Comparison of ENCODE assay signal across 27 mouse cellular contexts in genomic region chr17:42643416-42643815, GRCm38 (mm10). TPM values are rescaled to one million over a fixed set of nuclear protein-coding genes. Genes with fewer than 3 reads are reported as not detected.
DNase-seq lines count a peak whose midpoint lies in the region; ATAC-seq and TF ChIP-seq lines count a peak whose summit lies in the region.
"Had no signal": no experiment of that assay in that cellular context is flagged by ENCODE, and none has a peak within 500 bp of the region (broad histone marks: within the 10 kb centered on the region; RNA-seq: fewer than 3 reads in every experiment).

No protein-coding gene starts in this region.

- TF ChIP-seq CTCF in liver, adult 2 months (IDR thresholded peaks at IDR 0.05; ENCODE audit: low read depth, low read length): no peak
- TF ChIP-seq CTCF in heart, postnatal 0 days (IDR thresholded peaks at IDR 0.05; ENCODE audit: low read depth): no peak

- no peaks in the 10 kb centered on the region for H3K36me3 ChIP-seq in liver, adult 2 months (ENCODE audit: control insufficient read depth, insufficient read depth, low read length)
- H3K36me3 ChIP-seq in liver, embryonic 11.5 days (ENCODE audit: control insufficient read depth, insufficient read depth, low read length): no peaks in the 10 kb centered on the region
- H3K36me3 ChIP-seq in heart, embryonic 12.5 days: no peaks in the 10 kb centered on the region
- H3K36me3 ChIP-seq in heart, postnatal 0 days (replicated peaks; ENCODE audit: control insufficient read depth, insufficient read depth, low read length): no peaks in the 10 kb centered on the region
- H3K36me3 ChIP-seq in forebrain, embryonic 12.5 days (replicated peaks): no peaks in the 10 kb centered on the region
- H3K36me3 ChIP-seq: embryonic facial prominence, embryonic 15.5 days; forebrain, embryonic 10.5 days; forebrain, embryonic 15.5 days; hindbrain, embryonic 12.5 days had no signal

- no peaks in the 10 kb centered on the region for H3K9me3 ChIP-seq in liver, embryonic 11.5 days (ENCODE audit: control insufficient read depth, low read length)
- H3K9me3 ChIP-seq in heart, embryonic 12.5 days (replicated peaks): peaks cover 4% of the 10 kb centered on the region; the same call in 1 of the 2 replicates
- 0 out of 2 replicates have a peak, but pooled peaks cover 4% of the 10 kb centered on the region for H3K9me3 ChIP-seq in heart, postnatal 0 days (replicated peaks; ENCODE audit: control insufficient read depth, low read length)
- H3K9me3 ChIP-seq in forebrain, embryonic 12.5 days: no peaks in the 10 kb centered on the region
- H3K9me3 ChIP-seq: embryonic facial prominence, embryonic 15.5 days; forebrain, embryonic 10.5 days; forebrain, embryonic 15.5 days; hindbrain, embryonic 12.5 days had no signal

- TF ChIP-seq EP300 in heart, postnatal 0 days (IDR thresholded peaks at IDR 0.05; ENCODE audit: low read depth): no peak

- H3K79me2 ChIP-seq in liver, adult 2 months (ENCODE audit: control insufficient read depth, insufficient read depth, low read length): no peaks in the 10 kb centered on the region

- ATAC-seq in liver, embryonic 11.5 days (replicated peaks; ENCODE audit: low FRiP score): no peak
- ATAC-seq in heart, embryonic 12.5 days (ENCODE audit: insufficient number of reproducible peaks, low FRiP score): 0 out of 2 replicates have a peak, but pooled peaks have one; percentile 33
- peak; percentile 81 for ATAC-seq in heart, postnatal 0 days (ENCODE audit: insufficient read depth, low read depth)
- ATAC-seq in forebrain, embryonic 12.5 days (ENCODE audit: low FRiP score): no peak
- ATAC-seq: forebrain, embryonic 15.5 days; hindbrain, embryonic 16.5 days; inflammation-experienced regulatory T-cells, adult 6 months; intestine, postnatal 0 days had no signal

- no peak for TF ChIP-seq POLR2A in liver, adult 2 months (IDR thresholded peaks at IDR 0.05; ENCODE audit: extremely low read depth, insufficient read depth, low read length)

- 20% methylated on average over 3 of the region's 3 CpGs for WGBS in liver, adult 2 months
- 74% methylated on average over 3 of the region's 3 CpGs for WGBS in liver, embryonic 11.5 days
- WGBS in heart, embryonic 12.5 days: 49% methylated on average over 3 of the region's 3 CpGs
- WGBS in heart, postnatal 0 days: 30% methylated on average over 3 of the region's 3 CpGs
- WGBS in forebrain, embryonic 12.5 days: 87% methylated on average over 3 of the region's 3 CpGs

- H3K9ac ChIP-seq in liver, adult 2 months (ENCODE audit: low read depth, low read length): no peak overlapping the region
- no peak overlapping the region for H3K9ac ChIP-seq in liver, embryonic 11.5 days (ENCODE audit: low read depth, low read length)
- no peak overlapping the region for H3K9ac ChIP-seq in heart, embryonic 12.5 days
- H3K9ac ChIP-seq in heart, postnatal 0 days (replicated peaks; ENCODE audit: low read depth, low read length): no peak overlapping the region
- no peak overlapping the region for H3K9ac ChIP-seq in forebrain, embryonic 12.5 days
- H3K9ac ChIP-seq: embryonic facial prominence, embryonic 15.5 days; forebrain, embryonic 15.5 days; hindbrain, embryonic 12.5 days had no signal

- DNase-seq in liver, adult 2 months (ENCODE audit: extremely low read depth, low read depth, low spot score): peak; percentile 9
- DNase-seq in liver, embryonic 11.5 days (ENCODE audit: low spot score): no peak
- peak; percentile 46 for DNase-seq in heart, postnatal 0 days (ENCODE audit: low spot score)
- DNase-seq in heart, postnatal 4 days: peak; percentile 49
- DNase-seq in cerebellum, adult 18-20 months: no peak
- DNase-seq: adrenal gland, adult 2 months; adrenal gland, postnatal 36 days; cerebellum, adult 8-10 months; cerebellum, postnatal 14 days; embryo, embryonic 11 days; gastrocnemius, postnatal 10 days; kidney, adult 8-10 months had no signal

- no peak overlapping the region for H3K4me2 ChIP-seq in liver, embryonic 11.5 days
- H3K4me2 ChIP-seq in heart, embryonic 12.5 days: no peak overlapping the region
- H3K4me2 ChIP-seq in heart, postnatal 0 days (ENCODE audit: low read depth, low read length): no peak overlapping the region
- no peak overlapping the region for H3K4me2 ChIP-seq in forebrain, embryonic 12.5 days
- H3K4me2 ChIP-seq: embryonic facial prominence, embryonic 15.5 days; forebrain, embryonic 15.5 days; hindbrain, embryonic 12.5 days had no signal

- no peaks in the 10 kb centered on the region for H3K27me3 ChIP-seq in liver, adult 2 months (ENCODE audit: control insufficient read depth, insufficient read depth, low read length)
- no peaks in the 10 kb centered on the region for H3K27me3 ChIP-seq in liver, embryonic 11.5 days (replicated peaks; ENCODE audit: control insufficient read depth, insufficient read depth, low read length)
- no peaks in the 10 kb centered on the region for H3K27me3 ChIP-seq in heart, embryonic 12.5 days (replicated peaks)
- H3K27me3 ChIP-seq in heart, postnatal 0 days (ENCODE audit: control insufficient read depth, insufficient read depth, low read length): no peaks in the 10 kb centered on the region
- H3K27me3 ChIP-seq in forebrain, embryonic 12.5 days: no peaks in the 10 kb centered on the region
- H3K27me3 ChIP-seq: embryonic facial prominence, embryonic 15.5 days; forebrain, embryonic 15.5 days; hindbrain, embryonic 12.5 days had no signal

- no peak overlapping the region for H3K4me3 ChIP-seq in liver, adult 2 months (ENCODE audit: insufficient read depth, low read depth, low read length)
- no peak overlapping the region for H3K4me3 ChIP-seq in liver, embryonic 11.5 days (ENCODE audit: low read depth, low read length)
- no peak overlapping the region for H3K4me3 ChIP-seq in heart, embryonic 12.5 days
- H3K4me3 ChIP-seq in heart, postnatal 0 days (ENCODE audit: low read depth, low read length): no peak overlapping the region
- H3K4me3 ChIP-seq in forebrain, embryonic 12.5 days (replicated peaks): no peak overlapping the region
- H3K4me3 ChIP-seq: embryonic facial prominence, embryonic 15.5 days; erythroblast, embryonic 14.5 days; forebrain, embryonic 10.5 days; forebrain, embryonic 15.5 days; hindbrain, embryonic 12.5 days had no signal

- no peaks in the 10 kb centered on the region for H3K4me1 ChIP-seq in liver, adult 2 months (ENCODE audit: control insufficient read depth, insufficient read depth, low read length)
- H3K4me1 ChIP-seq in liver, embryonic 11.5 days (replicated peaks; ENCODE audit: control insufficient read depth, insufficient read depth, low read length): no peaks in the 10 kb centered on the region
- H3K4me1 ChIP-seq in heart, embryonic 12.5 days (replicated peaks): no peaks in the 10 kb centered on the region
- no peaks in the 10 kb centered on the region for H3K4me1 ChIP-seq in heart, postnatal 0 days (ENCODE audit: control insufficient read depth, insufficient read depth)
- H3K4me1 ChIP-seq in forebrain, embryonic 12.5 days: no peaks in the 10 kb centered on the region
- H3K4me1 ChIP-seq: embryonic facial prominence, embryonic 15.5 days; forebrain, embryonic 10.5 days; forebrain, embryonic 15.5 days; hindbrain, embryonic 12.5 days had no signal

- no peak overlapping the region for H3K27ac ChIP-seq in liver, adult 2 months (replicated peaks; ENCODE audit: insufficient read depth, low read depth, low read length)
- H3K27ac ChIP-seq in liver, embryonic 11.5 days (ENCODE audit: low read depth, low read length): no peak overlapping the region
- H3K27ac ChIP-seq in heart, embryonic 12.5 days (ENCODE audit: poor library complexity, severe bottlenecking): no peak overlapping the region
- H3K27ac ChIP-seq in heart, postnatal 0 days (ENCODE audit: low read depth): no peak overlapping the region
- H3K27ac ChIP-seq in forebrain, embryonic 12.5 days: no peak overlapping the region
- H3K27ac ChIP-seq: embryonic facial prominence, embryonic 15.5 days; forebrain, embryonic 10.5 days; forebrain, embryonic 15.5 days; hindbrain, embryonic 12.5 days had no signal

RNA-seq across cellular contexts. Expression of gene Opn5, which starts 32.2 kb away (rescaled TPM):
- not detected in 2 replicates for total RNA-seq in liver, adult 2 months (2014; rRNA removed)
- polyA plus RNA-seq in liver, adult 2 months (2012; rRNA removed): not detected in 2 replicates
- polyA plus RNA-seq in liver, embryonic 11.5 days (2014; fragmentation: Nextera tagmentation; extraction: Ambion mirVana): not detected in 2 replicates
- polyA plus RNA-seq in heart, embryonic 12.5 days (2016; fragmentation: Nextera tagmentation; extraction: Ambion mirVana): not detected in 2 replicates
- total RNA-seq in heart, postnatal 0 days (2014; rRNA removed; ENCODE audit: low replicate concordance): not detected in 2 replicates
- polyA plus RNA-seq in heart, postnatal 0 days (2015; fragmentation: Nextera tagmentation; extraction: Ambion mirVana): not detected in 2 replicates
- not detected for total RNA-seq in heart, postnatal 4 days (2021)
- not detected in 2 replicates for polyA plus RNA-seq in forebrain, embryonic 12.5 days (2016; fragmentation: Nextera tagmentation; extraction: Ambion mirVana)
- total RNA-seq: adrenal gland, adult 2 months; adrenal gland, postnatal 36 days; common myeloid progenitor, adult 5-6 weeks; ES-E14; gastrocnemius, postnatal 10 days; gastrocnemius, postnatal 4 days had no signal
- polyA plus RNA-seq: adrenal gland, adult 2 months; embryonic facial prominence, embryonic 11.5 days; embryonic facial prominence, embryonic 15.5 days; erythroblast, embryonic 14.5 days; forebrain, embryonic 10.5 days; forebrain, embryonic 15.5 days; heart, embryonic 14.5 days; hindbrain, embryonic 12.5 days; inflammation-experienced regulatory T-cells, adult 6 months; intestine, postnatal 0 days had no signal

RNA-seq across cellular contexts. Expression of gene Adgrf4, which starts 48.7 kb away (rescaled TPM):
- not detected in 2 replicates for total RNA-seq in liver, adult 2 months (2014; rRNA removed)
- polyA plus RNA-seq in liver, adult 2 months (2012; rRNA removed): 0.04 TPM in 1 of 2 replicates, not detected in the other
- polyA plus RNA-seq in liver, embryonic 11.5 days (2014; fragmentation: Nextera tagmentation; extraction: Ambion mirVana): 0.05 TPM in 1 of 2 replicates, not detected in the other
- polyA plus RNA-seq in heart, embryonic 12.5 days (2016; fragmentation: Nextera tagmentation; extraction: Ambion mirVana): 0.18 TPM in 1 of 2 replicates, not detected in the other
- 0.04 and 1.8 TPM in 2 replicates for total RNA-seq in heart, postnatal 0 days (2014; rRNA removed; ENCODE audit: low replicate concordance)
- 0.12 TPM in 1 of 2 replicates, not detected in the other for polyA plus RNA-seq in heart, postnatal 0 days (2015; fragmentation: Nextera tagmentation; extraction: Ambion mirVana)
- under 1 TPM; 0.14 TPM for total RNA-seq in heart, postnatal 4 days (2021)
- polyA plus RNA-seq in forebrain, embryonic 12.5 days (2016; fragmentation: Nextera tagmentation; extraction: Ambion mirVana): not detected in 2 replicates
- total RNA-seq: common myeloid progenitor, adult 5-6 weeks; ES-E14 had no signal
- polyA plus RNA-seq: embryonic facial prominence, embryonic 11.5 days; erythroblast, embryonic 14.5 days; forebrain, embryonic 10.5 days; inflammation-experienced regulatory T-cells, adult 6 months had no signal

Comparison
In these comparisons a context has a peak if more than half of its experiments do, and no peak if none do; other contexts are left out.
1. DNase-seq: peak in liver, adult 2 months (single experiment), heart, postnatal 0 days (single experiment) and heart, postnatal 4 days (single experiment); none in liver, embryonic 11.5 days (single experiment) and cerebellum, adult 18-20 months (0 of 2).
2. ATAC-seq: peak in heart, embryonic 12.5 days (single experiment) and heart, postnatal 0 days (single experiment); none in liver, embryonic 11.5 days (single experiment) and forebrain, embryonic 12.5 days (single experiment).